Mouse (Mus musculus) megakaryocyte, embryonic 14.5 days (primary cell): ENCODE data around the gene Ola1.

Experiments used
- FLI1 ChIP-seq: IDR thresholded peaks from 2 replicates; pipeline ENCODE4 v1.6.1; 2012; ENCODE audit warnings: low read length, inconsistent platforms, mixed read lengths
- GATA1 ChIP-seq: IDR thresholded peaks from 3 replicates; pipeline ENCODE4 v1.6.1; 2012; ENCODE audit warnings: mixed read lengths, low read length, inconsistent platforms, borderline replicate concordance

GRCm38 (mm10) chr2:73047061-73047741 is 171.5 kb downstream of the Ola1 start:
- TF ChIP-seq GATA1: no peak
- TF ChIP-seq FLI1: no peak
